Mouse (Mus musculus) B cell, adult 2 months (primary cell): ENCODE data around the gene Smim24.

Source experiments
- DNase-seq, 2 experiments: peaks; one replicate each; pipeline ENCODE4 v3.0.0; 2022

The Smim24 gene

GRCm38 (mm10) chr10:81410981-81411380 lies 18.1 kb downstream of the Smim24 start:
- DNase-seq: no peak

GRCm38 (mm10) chr10:81411471-81412400 lies 18.9 kb downstream of the Smim24 start:
- no peak for DNase-seq

- DNase-seq: no peak
These were observed 19.9 kb downstream of the Smim24 start for GRCm38 (mm10) chr10:81412586-81413309.

GRCm38 (mm10) chr10:81413310-81414261 lies 20.7 kb downstream of the Smim24 start:
- no peak for DNase-seq

GRCm38 (mm10) chr10:81414682-81415081 lies 21.8 kb downstream of the Smim24 start:
- no peak for DNase-seq

- DNase-seq: no peak
These were observed 22.3 kb downstream of the Smim24 start for GRCm38 (mm10) chr10:81415146-81415545.

- no peak for DNase-seq
These were observed 22.9 kb downstream of the Smim24 start for GRCm38 (mm10) chr10:81415549-81416310.

- no peak for DNase-seq
These were observed 23.9 kb downstream of the Smim24 start for GRCm38 (mm10) chr10:81416581-81417226.

- DNase-seq: no peak
These were observed 24.7 kb downstream of the Smim24 start for GRCm38 (mm10) chr10:81417227-81418215.

- no peak for DNase-seq
These were observed 25.6 kb downstream of the Smim24 start for GRCm38 (mm10) chr10:81418216-81419070.

GRCm38 (mm10) chr10:81419111-81419928 lies 26.5 kb downstream of the Smim24 start:
- no peak for DNase-seq

GRCm38 (mm10) chr10:81420191-81420767 lies 27.4 kb downstream of the Smim24 start:
- DNase-seq: no peak

- no peak for DNase-seq
These were observed 28.4 kb downstream of the Smim24 start for GRCm38 (mm10) chr10:81421041-81421796.

GRCm38 (mm10) chr10:81421797-81422100 lies 28.9 kb downstream of the Smim24 start:
- DNase-seq: no peak

- no peak for DNase-seq
These were observed 29.3 kb downstream of the Smim24 start for GRCm38 (mm10) chr10:81422191-81422590.

GRCm38 (mm10) chr10:81422661-81423217 lies 29.9 kb downstream of the Smim24 start:
- no peak for DNase-seq
